Mouse (Mus musculus) heart, postnatal 4 days (tissue): ENCODE results near the gene Nat10. TPM values are rescaled to one million over a fixed set of nuclear protein-coding genes. Genes with fewer than 3 reads are reported as not detected.

ENCODE experiments used
- DNase-seq: peaks from one replicate; pipeline ENCODE4 v3.0.0; 2021
- total RNA-seq, 2 experiments: library from RNA; stranded (reverse); gene quantifications; 2 replicates each; pipeline ENCODE4 v1.2.3; 2021

Gene Nat10
- 10 to 100 TPM; 25.8 to 26.0 TPM for total RNA-seq

GRCm38 (mm10) chr2:103760906-103761716 is at the start of gene Nat10:
TSS of gene Nat10 (minus strand) at chr2:103761270.
- peak; percentile 99 for DNase-seq

- no peak for DNase-seq
These were observed 49.3 kb upstream of the Nat10 start for GRCm38 (mm10) chr2:103810412-103810811.

DNA sequence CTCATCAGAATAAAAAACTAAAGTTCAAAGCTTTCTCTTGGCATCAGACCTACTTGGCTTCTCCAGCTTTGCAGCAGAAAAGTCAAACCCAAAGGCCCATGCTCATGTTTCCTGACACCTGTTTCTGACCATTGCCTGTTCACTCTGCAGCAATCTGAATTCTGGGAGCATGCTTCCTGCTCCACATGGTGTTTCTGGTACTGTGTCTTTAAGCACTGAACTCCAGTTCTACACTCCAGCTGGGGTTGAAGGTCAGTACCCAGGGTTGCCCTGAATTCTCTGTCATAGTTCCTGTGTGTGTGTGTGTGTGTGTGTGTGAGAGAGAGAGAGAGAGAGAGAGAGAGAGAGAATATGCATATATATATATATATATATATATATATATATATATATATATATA is 47.4 kb upstream of the Nat10 start:
- DNase-seq: no peak

DNA sequence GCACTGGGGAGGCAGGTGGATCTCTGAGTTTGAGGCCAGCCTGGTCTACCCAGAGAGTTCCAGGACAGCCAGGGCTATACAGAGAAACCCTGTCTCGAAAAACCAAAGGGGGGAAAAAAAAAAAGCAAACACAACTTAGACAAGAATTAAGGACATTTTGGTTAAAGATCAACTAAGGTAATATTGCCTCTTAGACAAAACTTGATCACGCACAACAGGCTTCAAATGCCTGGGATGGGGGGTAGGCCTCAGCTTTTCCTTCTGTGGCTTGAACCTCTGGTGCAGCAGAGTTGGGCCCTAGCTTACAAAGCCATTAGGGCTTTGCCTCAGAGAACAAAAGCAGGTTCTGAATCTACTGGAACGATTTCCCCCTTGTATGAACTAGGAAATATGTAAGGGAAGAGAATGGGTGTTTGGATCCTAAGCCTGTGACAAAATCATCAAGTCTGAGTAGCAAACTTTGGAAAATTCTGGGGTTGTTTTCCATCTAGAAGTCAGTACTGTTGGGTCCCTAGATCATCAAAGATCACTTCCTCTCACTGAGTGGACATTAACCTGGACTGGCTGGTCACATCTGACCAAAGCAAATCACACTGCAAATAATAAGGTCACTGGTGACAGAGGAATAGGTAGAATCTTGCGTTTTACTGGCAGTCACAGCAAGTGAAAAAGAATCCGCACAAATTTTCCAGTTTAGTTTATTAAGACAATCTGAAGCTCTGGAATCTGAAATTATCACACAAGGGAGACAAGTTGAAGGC is 42.9 kb upstream of the Nat10 start:
- no peak for DNase-seq

GRCm38 (mm10) chr2:103802422-103802821 is 41.4 kb upstream of the Nat10 start:
- DNase-seq: no peak

GRCm38 (mm10) chr2:103797491-103798009 is 36.5 kb upstream of the Nat10 start, which contains the start of gene Caprin1:
TSS of gene Caprin1 (minus strand) at chr2:103797649.
- DNase-seq: peak; percentile 93

- peak; percentile 88 for DNase-seq
These were observed 35.9 kb upstream of the Nat10 start for GRCm38 (mm10) chr2:103796861-103797466.

DNA sequence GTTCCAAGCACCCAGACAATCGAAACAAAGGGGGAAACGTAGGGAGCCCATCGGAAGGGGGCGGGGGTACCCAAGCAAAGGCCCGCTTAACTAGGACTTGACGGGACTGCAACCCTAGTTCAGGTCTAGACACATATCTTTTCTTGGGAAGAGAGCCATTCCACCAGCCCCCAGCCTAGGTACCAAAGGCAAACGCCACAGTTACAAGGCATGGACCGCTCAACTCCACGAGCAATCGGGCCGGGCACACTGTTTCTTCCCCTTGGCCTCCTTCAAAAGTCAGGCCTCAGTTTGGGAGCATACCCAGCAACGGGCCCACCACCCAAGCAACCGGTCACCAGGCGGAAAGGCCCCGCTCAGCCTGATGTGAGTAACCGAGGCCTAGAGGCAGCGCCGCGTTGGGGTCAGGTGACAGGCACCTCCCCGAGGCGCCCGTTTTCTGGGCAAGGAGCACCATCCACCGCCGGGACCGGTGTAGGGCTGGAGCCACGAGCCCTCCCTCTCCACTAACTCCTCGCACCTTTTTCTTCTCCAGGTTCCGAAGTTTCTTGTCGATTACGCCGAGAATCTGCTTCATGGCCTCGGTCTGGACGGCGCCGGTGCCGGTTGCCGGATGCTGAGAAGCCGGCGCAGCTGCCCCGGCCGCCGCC is 35.3 kb upstream of the Nat10 start:
- DNase-seq: peak; percentile 66

DNA sequence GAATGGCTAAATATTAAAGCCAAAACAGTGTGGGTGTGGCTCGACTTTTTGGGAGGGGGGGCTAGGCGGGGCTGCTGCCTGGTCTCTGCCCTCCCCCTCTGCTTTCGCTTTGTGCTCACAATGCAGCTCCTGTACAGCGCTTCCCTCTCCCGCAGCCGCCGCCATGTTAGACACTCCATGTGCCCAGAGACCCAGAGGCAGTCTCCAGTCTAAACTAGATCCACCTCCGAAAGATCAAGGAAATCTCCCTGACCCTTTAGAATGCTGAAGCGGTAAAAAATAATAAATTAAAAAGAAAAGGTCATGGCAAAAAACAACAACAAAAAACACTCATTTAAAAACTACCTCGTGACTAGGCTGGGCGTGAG is 34.8 kb upstream of the Nat10 start:
- peak; percentile 79 for DNase-seq

GRCm38 (mm10) chr2:103792009-103792408 is 30.9 kb upstream of the Nat10 start:
- no peak for DNase-seq

DNA sequence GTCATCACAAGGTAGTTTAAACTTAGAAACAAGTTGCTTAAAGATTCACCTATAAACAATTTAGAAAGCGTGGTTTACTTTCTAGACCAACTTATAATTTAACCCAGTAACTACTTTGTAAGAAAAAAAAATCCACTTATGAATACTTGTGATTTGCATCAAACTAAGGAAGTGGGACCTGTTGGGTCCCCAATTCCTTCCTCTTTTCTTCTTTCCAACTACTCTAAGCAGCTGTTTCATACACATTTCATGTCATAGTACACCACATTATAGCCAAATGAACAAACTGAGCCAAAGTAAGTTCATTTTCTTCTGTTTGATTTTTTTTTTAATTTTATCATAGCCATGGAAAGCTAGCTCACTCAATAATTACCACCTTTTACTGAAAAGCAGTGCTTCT is 24.7 kb upstream of the Nat10 start:
- DNase-seq: no peak

- DNase-seq: peak; percentile 14
These were observed 23.6 kb upstream of the Nat10 start for GRCm38 (mm10) chr2:103784621-103785020.

DNA sequence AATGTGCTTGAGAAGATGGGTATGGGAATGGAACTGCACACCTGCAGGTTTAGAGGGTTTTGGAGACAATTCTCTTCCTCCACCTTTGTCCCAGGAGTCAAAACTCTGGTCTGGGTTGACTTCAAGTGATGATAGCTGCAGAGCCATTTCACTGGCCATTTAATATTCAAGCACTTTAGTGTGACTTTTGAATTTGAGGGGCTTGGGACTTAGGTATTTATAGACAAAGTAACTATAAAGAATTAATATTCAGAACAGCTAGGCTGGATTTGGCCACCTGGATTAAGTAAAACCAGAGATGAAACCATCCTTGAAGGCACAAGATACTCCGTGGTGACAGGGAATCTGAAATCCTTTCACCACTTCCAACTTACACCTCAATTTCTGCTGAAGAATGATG is 1.4 kb upstream of the Nat10 start:
- no peak for DNase-seq

DNA sequence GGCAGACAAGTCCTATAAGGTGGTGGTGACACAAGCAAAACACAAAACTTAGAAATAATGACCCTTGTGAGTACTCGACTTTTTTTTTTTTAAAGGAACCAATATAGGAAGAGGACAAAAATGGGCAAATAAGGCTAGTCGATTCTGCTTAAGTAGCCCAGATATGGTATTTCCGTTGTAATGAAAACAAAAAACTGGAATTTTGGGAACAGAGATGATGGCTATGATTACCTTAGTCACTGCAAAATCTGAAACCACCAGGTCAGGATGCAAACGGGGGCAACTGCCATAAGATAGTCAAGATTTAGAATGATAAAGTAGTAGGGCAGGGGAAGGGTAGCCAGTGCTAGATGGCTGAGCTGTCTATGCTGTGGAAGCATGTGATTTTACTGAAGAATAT is 923 bp upstream of the Nat10 start:
- no peak for DNase-seq

GRCm38 (mm10) chr2:103760421-103760820 is 649 bp downstream of the Nat10 start:
- DNase-seq: no peak

DNA sequence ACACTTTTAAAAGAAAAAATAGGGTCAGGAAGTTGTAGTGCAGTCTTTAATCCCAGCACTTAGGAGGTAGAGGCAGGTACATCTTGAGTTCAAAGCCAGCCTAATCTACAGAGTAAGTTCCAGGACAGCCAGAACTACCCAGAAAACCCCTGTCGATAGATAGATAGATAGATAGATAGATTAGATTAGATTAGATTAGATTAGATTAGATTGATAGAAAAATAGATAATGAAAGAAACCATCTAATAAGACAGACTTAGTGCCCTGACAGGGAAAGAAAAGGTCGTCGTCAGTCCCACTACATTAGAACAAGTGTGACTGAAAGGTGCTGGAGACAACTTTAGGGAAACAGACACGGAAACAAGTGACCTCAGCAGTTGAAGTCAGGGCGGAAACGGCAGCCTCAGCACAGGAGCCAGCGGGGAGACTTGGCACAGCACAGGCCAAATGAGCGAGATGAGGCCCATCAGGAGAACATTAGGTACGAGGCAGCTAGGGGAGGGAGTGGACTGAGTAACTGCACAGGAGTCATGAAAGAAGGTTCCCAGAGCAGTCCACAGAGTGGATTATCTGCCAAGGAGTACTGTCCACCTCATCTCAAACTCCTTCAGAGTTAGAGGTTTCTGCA is 5.5 kb downstream of the Nat10 start:
- no peak for DNase-seq

DNA sequence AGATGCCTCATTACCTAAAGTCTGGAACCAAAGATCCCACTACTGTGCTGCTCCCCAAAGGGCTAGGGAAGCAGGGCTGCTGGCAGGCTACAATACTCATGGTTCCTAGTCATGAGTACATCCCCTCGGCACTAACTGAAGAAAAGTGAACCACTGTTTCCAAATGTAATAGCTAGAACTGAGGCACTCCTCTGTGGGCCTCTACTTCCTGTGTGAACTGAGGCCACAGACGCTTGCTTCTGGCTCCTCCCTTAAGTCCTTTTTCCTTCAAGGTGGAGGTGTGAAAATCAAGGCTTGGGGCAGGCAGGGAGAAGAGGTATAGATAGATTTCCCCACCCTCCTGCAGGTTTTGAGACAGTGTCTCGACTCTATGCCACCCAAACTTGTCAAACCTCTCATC is 6.5 kb downstream of the Nat10 start:
- DNase-seq: no peak

GRCm38 (mm10) chr2:103751771-103752170 is 9.3 kb downstream of the Nat10 start:
- no peak for DNase-seq

GRCm38 (mm10) chr2:103749091-103749490 is 12.0 kb downstream of the Nat10 start:
- DNase-seq: no peak

GRCm38 (mm10) chr2:103747891-103748290 is 13.2 kb downstream of the Nat10 start:
- no peak for DNase-seq

DNA sequence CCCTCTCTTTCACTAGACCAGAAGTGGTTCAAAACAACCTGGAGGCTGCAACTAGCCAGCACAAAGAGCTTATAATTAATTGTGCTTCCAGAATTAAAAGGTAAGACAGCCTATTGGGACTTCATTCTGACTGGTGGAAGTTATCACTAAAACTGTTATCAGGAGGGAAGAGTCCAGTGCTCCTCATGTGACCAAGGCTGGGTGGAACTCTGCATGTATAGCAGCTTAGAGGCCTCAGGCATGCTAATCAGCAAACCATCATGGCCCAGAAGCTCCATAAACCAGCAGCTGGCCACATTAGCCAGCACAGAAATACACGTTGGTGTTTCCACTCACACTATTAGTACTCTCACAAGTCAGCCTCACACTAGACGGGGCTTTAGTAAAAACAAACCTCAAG is 14.3 kb downstream of the Nat10 start:
- DNase-seq: no peak

DNA sequence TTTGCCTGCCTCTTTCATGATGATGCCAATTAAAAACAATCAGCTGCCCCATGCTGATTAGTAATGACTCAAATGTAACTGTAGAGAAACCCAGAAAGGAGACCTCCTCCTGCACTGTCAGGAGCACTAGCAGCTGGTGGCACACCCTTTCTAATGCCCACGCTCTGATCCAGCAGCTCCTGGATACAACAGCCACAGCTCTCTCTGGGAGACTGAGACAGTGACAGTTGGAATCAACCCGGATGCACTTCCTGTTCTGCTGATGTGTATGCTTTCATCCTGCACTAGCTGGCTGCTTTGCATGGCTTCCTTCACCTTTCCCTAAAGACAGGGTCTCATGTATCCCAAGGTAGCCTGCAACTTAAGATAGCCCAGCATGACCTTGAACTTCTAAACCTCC is 15.0 kb downstream of the Nat10 start:
- DNase-seq: no peak
